In genomic region chr6:114886504-114887361, GRCm38 (mm10) we compare ENCODE assay signal across 11 mouse cellular contexts.
DNase-seq lines count a peak whose midpoint lies in the region; ATAC-seq and TF ChIP-seq lines count a peak whose summit lies in the region.
"Had no signal": no experiment of that assay in that cellular context is flagged by ENCODE, and none has a peak within 500 bp of the region (broad histone marks: within the 10 kb centered on the region; RNA-seq: fewer than 3 reads in every experiment).

No protein-coding gene starts in this region.

- ATAC-seq in heart, postnatal 0 days (ENCODE audit: insufficient read depth, low read depth), result no peak
- ATAC-seq in lung, embryonic 14.5 days (ENCODE audit: insufficient read depth), result no peak
- no peak for ATAC-seq in embryonic facial prominence, embryonic 15.5 days (ENCODE audit: insufficient number of reproducible peaks, low FRiP score, low TSS enrichment, low read depth)

- H3K9me3 ChIP-seq in heart, postnatal 0 days (replicated peaks; ENCODE audit: control insufficient read depth, low read length), result no peaks in the 10 kb centered on the region
- H3K9me3 ChIP-seq in lung, embryonic 14.5 days (ENCODE audit: low read depth, low read length), result no peaks in the 10 kb centered on the region
- no peaks in the 10 kb centered on the region for H3K9me3 ChIP-seq in embryonic facial prominence, embryonic 15.5 days (replicated peaks)

- intact Hi-C loops in heart, postnatal 14 days (cut with DNase I), result no loop called here

- H3K9ac ChIP-seq in heart, postnatal 0 days (replicated peaks; ENCODE audit: low read depth, low read length), result no peak overlapping the region
- no peak overlapping the region; the same call in 1 of the 2 replicates for H3K9ac ChIP-seq in lung, embryonic 14.5 days
- H3K9ac ChIP-seq in embryonic facial prominence, embryonic 15.5 days, result no peak overlapping the region

- peaks cover 64% of the 10 kb centered on the region for H3K4me1 ChIP-seq in heart, postnatal 0 days (ENCODE audit: control insufficient read depth, insufficient read depth)
- H3K4me1 ChIP-seq in lung, embryonic 14.5 days (ENCODE audit: insufficient read depth), result peaks cover 54% of the 10 kb centered on the region
- peaks cover 86% of the 10 kb centered on the region for H3K4me1 ChIP-seq in embryonic facial prominence, embryonic 15.5 days

- no peak for TF ChIP-seq EP300 in heart, postnatal 0 days (IDR thresholded peaks at IDR 0.05; ENCODE audit: low read depth)

- H3K27ac ChIP-seq in heart, postnatal 0 days (ENCODE audit: low read depth), result no peak overlapping the region
- H3K27ac ChIP-seq in lung, embryonic 14.5 days (ENCODE audit: low read depth), result peak overlapping the region; percentile 79
- H3K27ac ChIP-seq in embryonic facial prominence, embryonic 15.5 days (replicated peaks), result peak overlapping the region; percentile 22; the same call in 1 of the 2 replicates

- H3K36me3 ChIP-seq in heart, postnatal 0 days (replicated peaks; ENCODE audit: control insufficient read depth, insufficient read depth, low read length), result peaks cover 7% of the 10 kb centered on the region
- peaks cover 51% of the 10 kb centered on the region for H3K36me3 ChIP-seq in lung, embryonic 14.5 days (ENCODE audit: insufficient read depth)
- H3K36me3 ChIP-seq in embryonic facial prominence, embryonic 15.5 days, result peaks cover 19% of the 10 kb centered on the region; the same call in 1 of the 2 replicates

- no peak overlapping the region for H3K4me3 ChIP-seq in heart, postnatal 0 days (ENCODE audit: low read depth, low read length)
- H3K4me3 ChIP-seq in lung, embryonic 14.5 days (ENCODE audit: low read depth, low read length), result no peak overlapping the region
- no peak overlapping the region for H3K4me3 ChIP-seq in embryonic facial prominence, embryonic 15.5 days (replicated peaks)

- DNase-seq in adrenal gland, postnatal 10 days, result peak; percentile 25
- DNase-seq in adrenal gland, adult 2 months, result no peak
- peak; percentile 37 for DNase-seq in heart, postnatal 0 days (ENCODE audit: low spot score)
- no peak for DNase-seq in heart, postnatal 14 days
- DNase-seq in lung, embryonic 14.5 days, result no peak
- no peak for DNase-seq in lung, postnatal 25 days (ENCODE audit: low spot score)
- no peak for DNase-seq in right cerebral cortex, adult 2 months (ENCODE audit: low spot score in 2 of 2)
- DNase-seq: cerebellum, adult 8-10 months; lung, postnatal 4 days; thymus, adult 2 months had no signal

- 71% methylated on average over 11 of the region's 11 CpGs for WGBS in heart, postnatal 0 days
- WGBS in lung, embryonic 14.5 days, result 43% methylated on average over 11 of the region's 11 CpGs
- 54% methylated on average over 11 of the region's 11 CpGs for WGBS in embryonic facial prominence, embryonic 15.5 days

- no peak for TF ChIP-seq CTCF in heart, postnatal 0 days (IDR thresholded peaks at IDR 0.05; ENCODE audit: low read depth)
- no peak for TF ChIP-seq CTCF in lung, embryonic 14.5 days (IDR thresholded peaks at IDR 0.05; ENCODE audit: low read depth)

- no peak overlapping the region for H3K4me2 ChIP-seq in heart, postnatal 0 days (ENCODE audit: low read depth, low read length)
- no peak overlapping the region for H3K4me2 ChIP-seq in lung, embryonic 14.5 days
- H3K4me2 ChIP-seq in embryonic facial prominence, embryonic 15.5 days (replicated peaks), result no peak overlapping the region

- H3K27me3 ChIP-seq in heart, postnatal 0 days (ENCODE audit: control insufficient read depth, insufficient read depth, low read length), result no peaks in the 10 kb centered on the region
- H3K27me3 ChIP-seq in lung, embryonic 14.5 days (ENCODE audit: insufficient read depth, low read length), result no peaks in the 10 kb centered on the region
- H3K27me3 ChIP-seq in embryonic facial prominence, embryonic 15.5 days, result no peaks in the 10 kb centered on the region

Comparison
In these comparisons a context has a peak if more than half of its experiments do, and no peak if none do; other contexts are left out.
1. DNase-seq: peak in adrenal gland, postnatal 10 days (single experiment) and heart, postnatal 0 days (single experiment); none in adrenal gland, adult 2 months (single experiment), heart, postnatal 14 days (0 of 2), lung, embryonic 14.5 days (single experiment), lung, postnatal 25 days (single experiment) and right cerebral cortex, adult 2 months (0 of 2).